ENCODE assay signal across 22 mouse cellular contexts in genomic region chr10:29200609-29201008, GRCm38 (mm10). TPM values are rescaled to one million over a fixed set of nuclear protein-coding genes. Genes with fewer than 3 reads are reported as not detected.
A peak's percentile ranks its signal among the peaks of the same experiment; 100 is the strongest.
ATAC-seq lines count a peak whose summit lies in the region.
"Had no signal": no experiment of that assay in that cellular context is flagged by ENCODE, and none has a peak within 500 bp of the region (broad histone marks: within the 10 kb centered on the region; RNA-seq: fewer than 3 reads in every experiment).

No protein-coding gene starts in this region.

- H3K36me3 ChIP-seq in forebrain, embryonic 16.5 days (ENCODE audit: control insufficient read depth, insufficient read depth), result peaks cover 49% of the 10 kb centered on the region
- peaks cover 63% of the 10 kb centered on the region for H3K36me3 ChIP-seq in forebrain, embryonic 13.5 days (ENCODE audit: poor library complexity, severe bottlenecking)
- no peaks in the 10 kb centered on the region for H3K36me3 ChIP-seq in megakaryocyte, embryonic 14.5 days (replicated peaks; ENCODE audit: low read length)
- peaks cover 35% of the 10 kb centered on the region for H3K36me3 ChIP-seq in hindbrain, embryonic 16.5 days (ENCODE audit: control insufficient read depth, insufficient read depth, low read length)
- peaks cover 47% of the 10 kb centered on the region for H3K36me3 ChIP-seq in midbrain, embryonic 16.5 days (ENCODE audit: control insufficient read depth, insufficient read depth, low read length)
- no peaks in the 10 kb centered on the region for H3K36me3 ChIP-seq in kidney, embryonic 15.5 days
- H3K36me3 ChIP-seq: embryonic facial prominence, embryonic 15.5 days; limb, embryonic 15.5 days; liver, embryonic 13.5 days; stomach, embryonic 15.5 days had no signal

- H3K9ac ChIP-seq in forebrain, embryonic 16.5 days (replicated peaks; ENCODE audit: low read depth, low read length), result no peak overlapping the region
- H3K9ac ChIP-seq in forebrain, embryonic 13.5 days, result no peak overlapping the region
- no peak overlapping the region for H3K9ac ChIP-seq in hindbrain, embryonic 16.5 days (ENCODE audit: low read depth, low read length)
- H3K9ac ChIP-seq in midbrain, embryonic 16.5 days (ENCODE audit: low read depth, low read length), result no peak overlapping the region
- no peak overlapping the region for H3K9ac ChIP-seq in kidney, embryonic 15.5 days
- H3K9ac ChIP-seq: embryonic facial prominence, embryonic 15.5 days; limb, embryonic 15.5 days; liver, embryonic 13.5 days; stomach, embryonic 15.5 days had no signal

- no peaks in the 10 kb centered on the region for H3K4me1 ChIP-seq in forebrain, embryonic 16.5 days (replicated peaks; ENCODE audit: control insufficient read depth, insufficient read depth, low read length)
- H3K4me1 ChIP-seq in forebrain, embryonic 13.5 days, result no peaks in the 10 kb centered on the region
- H3K4me1 ChIP-seq in megakaryocyte, embryonic 14.5 days, result no peaks in the 10 kb centered on the region
- no peaks in the 10 kb centered on the region for H3K4me1 ChIP-seq in hindbrain, embryonic 16.5 days (ENCODE audit: control insufficient read depth, insufficient read depth, low read depth, low read length)
- no peaks in the 10 kb centered on the region for H3K4me1 ChIP-seq in midbrain, embryonic 16.5 days (ENCODE audit: control insufficient read depth, insufficient read depth, low read length)
- H3K4me1 ChIP-seq in kidney, embryonic 15.5 days, result no peaks in the 10 kb centered on the region
- H3K4me1 ChIP-seq: embryonic facial prominence, embryonic 10.5 days; embryonic facial prominence, embryonic 15.5 days; limb, embryonic 10.5 days; limb, embryonic 15.5 days; liver, embryonic 13.5 days; stomach, embryonic 15.5 days had no signal

- no peaks in the 10 kb centered on the region for H3K9me3 ChIP-seq in forebrain, embryonic 16.5 days (ENCODE audit: control insufficient read depth, low read length)
- 0 out of 2 replicates have a peak, but pooled peaks cover 12% of the 10 kb centered on the region for H3K9me3 ChIP-seq in forebrain, embryonic 13.5 days (replicated peaks)
- peaks cover 19% of the 10 kb centered on the region for H3K9me3 ChIP-seq in megakaryocyte, embryonic 14.5 days
- H3K9me3 ChIP-seq in hindbrain, embryonic 16.5 days (ENCODE audit: control insufficient read depth, low read length), result peaks cover 5% of the 10 kb centered on the region; the same call in 1 of the 2 replicates
- no peaks in the 10 kb centered on the region for H3K9me3 ChIP-seq in midbrain, embryonic 16.5 days (replicated peaks; ENCODE audit: control insufficient read depth, low read length, poor library complexity, severe bottlenecking)
- no peaks in the 10 kb centered on the region for H3K9me3 ChIP-seq in kidney, embryonic 15.5 days (replicated peaks)
- H3K9me3 ChIP-seq: embryonic facial prominence, embryonic 15.5 days; limb, embryonic 10.5 days; limb, embryonic 15.5 days; stomach, embryonic 15.5 days had no signal

- H3K27ac ChIP-seq in forebrain, embryonic 16.5 days (ENCODE audit: low read length), result no peak overlapping the region
- H3K27ac ChIP-seq in forebrain, embryonic 13.5 days, result no peak overlapping the region
- no peak overlapping the region for H3K27ac ChIP-seq in hindbrain, embryonic 16.5 days (ENCODE audit: low read depth, low read length)
- H3K27ac ChIP-seq in midbrain, embryonic 16.5 days (ENCODE audit: low read length), result no peak overlapping the region
- no peak overlapping the region for H3K27ac ChIP-seq in kidney, embryonic 15.5 days
- H3K27ac ChIP-seq: embryonic facial prominence, embryonic 10.5 days; embryonic facial prominence, embryonic 15.5 days; limb, embryonic 10.5 days; limb, embryonic 15.5 days; liver, embryonic 13.5 days; stomach, embryonic 15.5 days had no signal

- no peaks in the 10 kb centered on the region for H3K27me3 ChIP-seq in forebrain, embryonic 16.5 days (replicated peaks; ENCODE audit: control insufficient read depth, insufficient read depth, low read length)
- H3K27me3 ChIP-seq in forebrain, embryonic 13.5 days, result no peaks in the 10 kb centered on the region
- H3K27me3 ChIP-seq in megakaryocyte, embryonic 14.5 days (replicated peaks), result no peaks in the 10 kb centered on the region
- H3K27me3 ChIP-seq in hindbrain, embryonic 16.5 days (replicated peaks; ENCODE audit: control insufficient read depth, insufficient read depth, low read length), result no peaks in the 10 kb centered on the region
- H3K27me3 ChIP-seq in midbrain, embryonic 16.5 days (ENCODE audit: control insufficient read depth, insufficient read depth, low read depth, low read length), result no peaks in the 10 kb centered on the region
- H3K27me3 ChIP-seq in kidney, embryonic 15.5 days, result no peaks in the 10 kb centered on the region
- H3K27me3 ChIP-seq: embryonic facial prominence, embryonic 15.5 days; limb, embryonic 15.5 days; liver, embryonic 13.5 days; stomach, embryonic 15.5 days had no signal

- H3K4me2 ChIP-seq in forebrain, embryonic 16.5 days (ENCODE audit: low read length), result no peak overlapping the region
- no peak overlapping the region for H3K4me2 ChIP-seq in forebrain, embryonic 13.5 days
- no peak overlapping the region for H3K4me2 ChIP-seq in hindbrain, embryonic 16.5 days (ENCODE audit: low read length)
- no peak overlapping the region for H3K4me2 ChIP-seq in midbrain, embryonic 16.5 days (ENCODE audit: low read length)
- no peak overlapping the region for H3K4me2 ChIP-seq in kidney, embryonic 15.5 days
- H3K4me2 ChIP-seq: embryonic facial prominence, embryonic 15.5 days; limb, embryonic 15.5 days; liver, embryonic 13.5 days; stomach, embryonic 15.5 days had no signal

- no peak overlapping the region for H3K4me3 ChIP-seq in forebrain, embryonic 16.5 days (replicated peaks; ENCODE audit: low read length)
- H3K4me3 ChIP-seq in forebrain, embryonic 13.5 days, result no peak overlapping the region
- peak overlapping the region; percentile 33 for H3K4me3 ChIP-seq in megakaryocyte, embryonic 14.5 days (replicated peaks)
- H3K4me3 ChIP-seq in hindbrain, embryonic 16.5 days (ENCODE audit: low read length), result no peak overlapping the region
- no peak overlapping the region for H3K4me3 ChIP-seq in midbrain, embryonic 16.5 days (ENCODE audit: low read depth, low read length)
- no peak overlapping the region for H3K4me3 ChIP-seq in kidney, embryonic 15.5 days (replicated peaks)
- H3K4me3 ChIP-seq: embryonic facial prominence, embryonic 10.5 days; embryonic facial prominence, embryonic 15.5 days; limb, embryonic 10.5 days; limb, embryonic 15.5 days; liver, embryonic 13.5 days; myocyte; stomach, embryonic 15.5 days had no signal

- ATAC-seq in forebrain, embryonic 16.5 days, result 0 out of 2 replicates have a peak, but pooled peaks have one; percentile 37
- ATAC-seq in forebrain, embryonic 13.5 days, result no peak
- no peak for ATAC-seq in megakaryocyte, adult 5-6 weeks (ENCODE audit: poor library complexity, severe bottlenecking)
- peak; percentile 57 for ATAC-seq in hindbrain, embryonic 16.5 days
- ATAC-seq in midbrain, embryonic 16.5 days, result peak; percentile 40; the same call in 1 of the 2 replicates
- ATAC-seq in kidney, embryonic 15.5 days (replicated peaks; ENCODE audit: low FRiP score), result no peak
- ATAC-seq: intestine, postnatal 0 days; lung, postnatal 0 days had no signal

- 97% methylated on average over 1 of the region's 1 CpGs for WGBS in forebrain, embryonic 16.5 days
- WGBS in forebrain, embryonic 13.5 days, result 95% methylated on average over 1 of the region's 1 CpGs
- 94% methylated on average over 1 of the region's 1 CpGs for WGBS in hindbrain, embryonic 16.5 days
- WGBS in midbrain, embryonic 16.5 days, result 100% methylated on average over 1 of the region's 1 CpGs
- 82% methylated on average over 1 of the region's 1 CpGs for WGBS in kidney, embryonic 15.5 days

RNA-seq across cellular contexts. Expression of gene Gm49353, which starts 1.9 kb away (rescaled TPM):
- polyA plus RNA-seq in forebrain, embryonic 16.5 days (2015; fragmentation: Nextera tagmentation; extraction: Ambion mirVana), result 16.3 and 18.5 TPM in 2 replicates
- polyA plus RNA-seq in forebrain, embryonic 13.5 days (2015; fragmentation: Nextera tagmentation; extraction: Ambion mirVana), result 13.0 and 19.1 TPM in 2 replicates
- polyA plus RNA-seq in megakaryocyte, embryonic 14.5 days (2012; ENCODE audit: insufficient read depth, low replicate concordance), result not detected in 2 replicates
- not detected in 2 replicates for total RNA-seq in megakaryocyte, adult 5-6 weeks (2015)
- not detected in 2 replicates for total RNA-seq in megakaryocyte, adult 5-6 weeks (2017)
- 7.8 and 9.4 TPM in 2 replicates for polyA plus RNA-seq in hindbrain, embryonic 16.5 days (2015; fragmentation: Nextera tagmentation; extraction: Ambion mirVana)
- 10.6 and 15.6 TPM in 2 replicates for polyA plus RNA-seq in midbrain, embryonic 16.5 days (2015; fragmentation: Nextera tagmentation; extraction: Ambion mirVana)
- not detected in 2 replicates for polyA plus RNA-seq in kidney, embryonic 15.5 days (2015; fragmentation: Nextera tagmentation; extraction: Ambion mirVana)
- total RNA-seq: G1E; gastrocnemius, postnatal 14 days; granulocyte monocyte progenitor cell, adult 5-6 weeks; heart, postnatal 14 days; neutrophil, adult 5-6 weeks had no signal
- polyA plus RNA-seq: embryonic facial prominence, embryonic 10.5 days; G1E; heart, embryonic 14.5 days; limb, embryonic 10.5 days; liver, embryonic 13.5 days; lung, postnatal 0 days had no signal

RNA-seq across cellular contexts. Expression of gene 9330159F19Rik, which starts 10.8 kb away (rescaled TPM):
- polyA plus RNA-seq in forebrain, embryonic 16.5 days (2015; fragmentation: Nextera tagmentation; extraction: Ambion mirVana), result 48.2 and 48.7 TPM in 2 replicates
- 22.8 and 23.1 TPM in 2 replicates for polyA plus RNA-seq in forebrain, embryonic 13.5 days (2015; fragmentation: Nextera tagmentation; extraction: Ambion mirVana)
- not detected in 2 replicates for polyA plus RNA-seq in megakaryocyte, embryonic 14.5 days (2012; ENCODE audit: insufficient read depth, low replicate concordance)
- total RNA-seq in megakaryocyte, adult 5-6 weeks (2015), result not detected in 2 replicates
- total RNA-seq in megakaryocyte, adult 5-6 weeks (2017), result not detected in 2 replicates
- 26.3 and 26.6 TPM in 2 replicates for polyA plus RNA-seq in hindbrain, embryonic 16.5 days (2015; fragmentation: Nextera tagmentation; extraction: Ambion mirVana)
- 35.1 and 39.6 TPM in 2 replicates for polyA plus RNA-seq in midbrain, embryonic 16.5 days (2015; fragmentation: Nextera tagmentation; extraction: Ambion mirVana)
- 0.08 and 0.31 TPM in 2 replicates for polyA plus RNA-seq in kidney, embryonic 15.5 days (2015; fragmentation: Nextera tagmentation; extraction: Ambion mirVana)
- total RNA-seq: granulocyte monocyte progenitor cell, adult 5-6 weeks had no signal

RNA-seq across cellular contexts. Expression of gene Soga3, which starts 57.0 kb away (rescaled TPM):
- 101 and 106 TPM in 2 replicates for polyA plus RNA-seq in forebrain, embryonic 16.5 days (2015; fragmentation: Nextera tagmentation; extraction: Ambion mirVana)
- polyA plus RNA-seq in forebrain, embryonic 13.5 days (2015; fragmentation: Nextera tagmentation; extraction: Ambion mirVana), result 60.4 and 65.3 TPM in 2 replicates
- 1.3 TPM in 1 of 2 replicates, not detected in the other for polyA plus RNA-seq in megakaryocyte, embryonic 14.5 days (2012; ENCODE audit: insufficient read depth, low replicate concordance)
- not detected in 2 replicates for total RNA-seq in megakaryocyte, adult 5-6 weeks (2015)
- total RNA-seq in megakaryocyte, adult 5-6 weeks (2017), result not detected in 2 replicates
- 114 and 139 TPM in 2 replicates for polyA plus RNA-seq in hindbrain, embryonic 16.5 days (2015; fragmentation: Nextera tagmentation; extraction: Ambion mirVana)
- 124 and 138 TPM in 2 replicates for polyA plus RNA-seq in midbrain, embryonic 16.5 days (2015; fragmentation: Nextera tagmentation; extraction: Ambion mirVana)
- 0.93 and 1.2 TPM in 2 replicates for polyA plus RNA-seq in kidney, embryonic 15.5 days (2015; fragmentation: Nextera tagmentation; extraction: Ambion mirVana)
- total RNA-seq: gastrocnemius, postnatal 14 days; granulocyte monocyte progenitor cell, adult 5-6 weeks; heart, postnatal 14 days; neutrophil, adult 5-6 weeks had no signal

Comparison
In these comparisons a context has a peak if more than half of its experiments do, and no peak if none do; other contexts are left out.
1. ATAC-seq: peak in forebrain, embryonic 16.5 days (single experiment), hindbrain, embryonic 16.5 days (single experiment) and midbrain, embryonic 16.5 days (single experiment); none in forebrain, embryonic 13.5 days (single experiment), megakaryocyte, adult 5-6 weeks (single experiment) and kidney, embryonic 15.5 days (single experiment).
2. RNA of gene 9330159F19Rik, which starts 10.8 kb away (polyA plus RNA-seq): 48.2 to 48.7 TPM in forebrain, embryonic 16.5 days, 35.1 to 39.6 TPM in midbrain, embryonic 16.5 days, 26.3 to 26.6 TPM in hindbrain, embryonic 16.5 days and 22.8 to 23.1 TPM in forebrain, embryonic 13.5 days; 0.08 to 0.31 TPM in kidney, embryonic 15.5 days and not detected in megakaryocyte, embryonic 14.5 days; every median in the first group is over 10 times any median in the second.
3. RNA of gene Soga3, which starts 57.0 kb away (polyA plus RNA-seq): 114 to 139 TPM in hindbrain, embryonic 16.5 days, 124 to 138 TPM in midbrain, embryonic 16.5 days, 101 to 106 TPM in forebrain, embryonic 16.5 days and 60.4 to 65.3 TPM in forebrain, embryonic 13.5 days; 1.3 TPM in megakaryocyte, embryonic 14.5 days and 0.93 to 1.2 TPM in kidney, embryonic 15.5 days; every median in the first group is over 10 times any median in the second.